Mouse (Mus musculus): ENCODE measurements around the gene Acss1.

The Acss1 gene

DNA sequence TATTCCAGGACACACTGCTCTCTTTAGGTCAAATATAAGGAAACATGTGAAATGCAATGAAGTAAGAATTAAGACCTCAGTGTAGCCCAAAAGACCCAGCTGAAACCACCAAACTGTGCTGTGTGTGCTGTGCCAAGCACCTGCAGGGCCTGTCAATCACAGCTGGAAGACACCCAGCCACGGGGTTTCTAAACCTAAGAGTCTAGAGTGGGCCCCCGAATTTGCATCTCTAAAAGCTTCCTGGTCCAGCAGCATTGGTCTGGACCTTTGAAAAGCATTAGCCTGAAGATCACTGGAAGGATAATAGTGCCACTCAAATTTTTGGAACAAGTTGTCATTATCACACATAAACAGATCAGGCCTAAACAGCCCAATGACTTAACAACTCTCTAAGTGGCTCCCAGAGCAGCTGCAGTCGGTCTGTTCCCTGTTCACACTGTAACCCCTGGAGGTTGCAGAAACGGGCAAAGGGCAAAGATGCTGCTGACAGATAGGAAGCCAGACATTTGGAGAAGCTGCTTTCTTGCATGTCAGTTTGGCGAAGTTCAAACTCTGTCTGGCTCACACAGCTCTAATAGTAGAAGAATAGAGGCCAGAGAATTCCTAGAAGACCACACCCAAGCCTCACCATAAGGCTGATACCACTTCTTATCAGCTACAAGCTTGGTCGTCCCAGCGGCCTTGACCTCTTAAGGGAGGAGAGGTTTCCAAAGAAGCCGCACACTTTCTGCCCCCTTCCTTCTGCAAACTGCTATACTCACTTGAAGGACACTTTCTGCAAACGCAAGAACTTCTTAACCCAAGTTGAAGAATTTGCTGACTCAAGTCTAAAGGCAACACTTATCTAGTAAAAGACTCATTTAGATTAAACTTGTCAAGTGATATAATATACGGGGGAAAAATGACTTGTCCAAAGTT is 2.5 kb downstream of the Acss1 start:
- DNase-seq (ENCODE audit: low spot score): peak; percentile 68

GRCm38 (mm10) chr2:150665006-150665405 is 3.3 kb downstream of the Acss1 start:
- DNase-seq (ENCODE audit: low spot score): no peak

DNA sequence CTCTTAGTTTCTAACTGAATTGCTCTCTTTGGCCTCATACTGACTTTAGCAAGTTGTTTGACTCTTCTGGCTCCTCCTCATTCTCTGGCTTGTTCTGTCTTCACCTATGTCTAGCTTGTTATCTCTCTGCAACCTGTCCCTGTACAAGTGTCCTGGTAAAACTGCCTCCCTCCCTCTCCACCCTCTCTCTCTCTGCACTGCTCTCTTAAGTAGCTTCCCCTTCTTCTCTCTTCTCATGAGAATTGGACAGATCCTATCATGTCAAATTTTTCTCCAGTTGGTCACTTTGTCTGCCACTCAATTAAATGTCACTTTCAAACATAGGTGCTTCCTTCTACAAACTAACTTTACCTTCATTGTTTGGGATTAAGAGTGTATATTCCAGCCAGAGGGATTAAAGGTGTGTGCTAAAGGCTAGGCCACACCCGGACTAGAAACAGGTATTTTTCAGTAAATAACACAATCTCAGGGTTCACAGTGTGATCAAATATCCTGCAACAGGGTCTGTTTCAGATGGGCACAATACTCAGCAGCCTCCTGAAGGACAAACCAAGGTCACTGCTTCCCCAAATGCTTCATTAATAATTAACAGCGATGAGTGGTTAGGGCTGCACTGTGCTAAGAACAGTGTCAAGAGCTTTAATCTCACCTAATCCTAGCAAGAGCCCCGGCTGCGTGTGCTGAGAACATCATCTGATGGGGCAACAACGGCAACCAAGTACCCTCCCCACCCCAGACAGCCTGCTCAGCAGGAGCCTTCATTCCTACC is 4.0 kb downstream of the Acss1 start:
- no peak for DNase-seq (ENCODE audit: low spot score)

- no peak for DNase-seq (ENCODE audit: low spot score)
These were observed 5.0 kb downstream of the Acss1 start for GRCm38 (mm10) chr2:150663255-150663654.

- DNase-seq (ENCODE audit: low spot score): no peak
These were observed 6.3 kb downstream of the Acss1 start for GRCm38 (mm10) chr2:150662007-150662406.

GRCm38 (mm10) chr2:150660668-150661451 is 7.4 kb downstream of the Acss1 start:
- DNase-seq (ENCODE audit: low spot score): no peak

GRCm38 (mm10) chr2:150660049-150660448 is 8.3 kb downstream of the Acss1 start:
- no peak for DNase-seq (ENCODE audit: low spot score)

DNA sequence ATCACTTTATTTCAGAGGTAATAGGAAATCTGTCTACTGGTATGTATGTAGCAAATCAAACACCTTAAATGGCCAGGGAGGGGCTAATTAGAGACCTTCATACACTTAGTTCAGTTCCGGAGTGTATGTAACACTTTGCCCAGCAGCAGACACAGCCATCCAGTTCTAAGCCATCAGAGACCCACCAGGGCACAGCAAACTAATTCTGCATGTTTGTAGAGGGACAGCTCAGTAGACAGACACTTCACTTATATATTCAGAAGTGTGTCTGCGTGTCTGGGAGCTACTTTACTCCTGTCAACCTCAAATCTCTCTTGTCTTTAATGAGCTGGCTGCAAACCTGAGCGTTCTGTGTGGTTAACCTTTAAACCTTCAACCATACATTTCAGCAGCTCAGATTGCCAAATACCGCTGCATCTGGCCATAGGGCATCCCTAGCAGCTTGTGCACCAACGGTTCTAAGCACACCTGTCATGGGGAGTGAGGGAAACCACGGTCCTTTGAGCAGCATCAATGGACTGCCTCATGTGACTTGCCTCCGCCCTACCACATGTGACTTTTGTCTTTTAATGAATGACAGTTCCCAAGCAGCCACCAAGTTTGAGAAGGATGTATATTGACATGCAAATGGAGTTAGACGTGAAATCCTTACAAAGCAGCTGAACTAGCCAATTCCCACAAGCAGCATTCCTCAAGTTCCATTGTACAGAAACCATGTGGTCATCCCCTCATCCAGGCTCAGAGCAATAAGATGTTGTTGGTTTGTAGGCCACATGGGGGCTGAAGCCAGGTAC is 11.1 kb downstream of the Acss1 start:
- DNase-seq (ENCODE audit: low spot score): no peak

GRCm38 (mm10) chr2:150656112-150656511 is 12.2 kb downstream of the Acss1 start:
- DNase-seq (ENCODE audit: low spot score): no peak

GRCm38 (mm10) chr2:150655290-150655689 is 13.0 kb downstream of the Acss1 start:
- DNase-seq (ENCODE audit: low spot score): no peak

GRCm38 (mm10) chr2:150654814-150655213 is 13.5 kb downstream of the Acss1 start:
- no peak for DNase-seq (ENCODE audit: low spot score)

- no peak for DNase-seq (ENCODE audit: low spot score)
These were observed 16.9 kb downstream of the Acss1 start for GRCm38 (mm10) chr2:150651366-150651765.

DNA sequence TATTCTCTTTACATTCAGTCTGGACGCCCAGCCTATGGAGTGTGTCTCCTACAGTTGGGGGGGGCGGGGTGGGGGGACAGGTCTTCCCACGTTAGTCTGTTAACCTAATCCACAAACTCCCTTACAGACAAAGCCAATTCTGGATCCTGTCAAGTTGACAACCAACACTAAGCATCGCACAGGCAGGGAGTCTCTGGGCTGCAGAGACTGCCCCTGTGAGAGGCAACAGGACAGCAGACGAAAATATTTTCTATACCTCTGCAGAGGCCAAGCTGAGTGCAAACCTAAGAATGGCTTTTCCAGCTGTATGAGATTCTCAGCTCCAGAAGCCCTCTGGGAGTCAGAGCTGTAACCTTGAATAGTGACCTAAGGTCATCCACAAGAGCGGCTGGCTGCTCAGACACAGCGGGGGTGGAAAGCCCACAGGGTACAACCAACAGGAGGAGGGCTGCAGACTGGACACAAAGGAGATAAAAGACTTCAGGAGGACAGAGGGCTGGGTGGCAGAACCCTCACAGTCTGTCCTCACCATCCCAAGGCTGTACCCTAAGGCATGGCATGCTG is 17.7 kb downstream of the Acss1 start:
- no peak for DNase-seq (ENCODE audit: low spot score)

- no peak for DNase-seq (ENCODE audit: low spot score)
These were observed 19.9 kb downstream of the Acss1 start for GRCm38 (mm10) chr2:150648300-150648895.

DNA sequence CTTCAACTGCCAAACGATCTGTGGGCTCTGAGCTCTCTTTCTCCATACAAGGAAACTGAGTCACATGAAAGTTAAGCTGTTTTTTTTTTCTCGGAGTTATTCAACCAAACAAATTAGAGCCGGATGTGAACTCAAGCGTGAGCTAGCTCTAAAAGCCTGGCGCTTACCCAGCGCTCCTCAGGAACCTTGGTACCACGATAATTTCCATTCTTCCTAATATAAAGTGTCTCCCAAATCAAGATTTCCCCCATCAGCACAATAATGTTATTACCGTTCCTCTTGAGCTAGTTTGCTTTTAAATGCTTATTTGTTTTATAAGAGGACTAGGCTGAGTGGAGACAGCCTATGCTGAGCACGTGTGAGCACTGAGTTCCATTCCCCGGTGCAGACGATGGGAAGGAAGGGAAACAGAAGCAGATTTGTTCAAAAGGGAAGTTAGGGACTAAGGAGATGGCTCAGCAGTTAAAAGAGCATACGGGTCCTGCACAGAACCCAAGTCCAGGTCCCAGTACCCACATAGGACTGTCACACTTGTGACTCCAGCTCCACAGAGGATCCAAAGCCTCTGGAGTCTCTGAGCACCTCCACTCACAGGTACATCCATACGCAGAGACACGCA is 20.5 kb downstream of the Acss1 start:
- DNase-seq (ENCODE audit: low spot score): no peak

DNA sequence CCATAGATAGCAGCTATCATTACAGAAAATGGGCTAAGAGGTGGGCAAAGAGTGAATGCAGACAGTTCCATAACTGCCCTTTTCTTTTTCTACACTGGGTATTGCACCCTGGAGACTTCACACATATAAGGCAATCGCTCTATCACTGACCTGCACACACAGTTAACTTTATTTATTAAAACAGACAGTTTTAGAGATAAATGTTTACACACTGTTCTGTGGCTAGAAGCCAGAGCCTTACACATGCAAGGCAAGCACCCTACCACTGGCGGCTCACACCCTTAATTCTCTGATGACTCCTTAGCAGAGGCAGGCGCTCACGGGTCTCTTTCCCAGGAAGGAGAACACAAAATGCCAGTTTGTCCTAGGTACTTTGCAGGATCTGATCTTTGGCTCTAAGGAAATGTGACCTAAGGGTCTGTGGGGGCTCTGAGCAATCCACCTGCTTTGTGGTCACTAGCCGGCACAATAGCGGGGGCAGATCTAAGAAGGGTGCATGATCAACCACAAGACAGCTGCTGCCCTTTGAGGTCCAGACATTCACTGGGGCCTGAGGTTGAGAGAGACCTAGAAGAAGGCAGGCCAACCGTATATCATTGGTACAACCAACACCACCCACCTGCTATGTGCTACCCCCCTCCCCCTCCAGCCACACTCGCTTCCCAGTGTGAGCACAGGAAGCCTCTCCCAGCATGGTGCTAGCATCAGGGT is 21.7 kb downstream of the Acss1 start:
- DNase-seq (ENCODE audit: low spot score): no peak

GRCm38 (mm10) chr2:150645225-150645624 is 23.1 kb downstream of the Acss1 start:
- DNase-seq (ENCODE audit: low spot score): no peak

- DNase-seq (ENCODE audit: low spot score): no peak
These were observed 24.4 kb downstream of the Acss1 start for GRCm38 (mm10) chr2:150643726-150644415.

GRCm38 (mm10) chr2:150643166-150643565 is 25.1 kb downstream of the Acss1 start:
- DNase-seq (ENCODE audit: low spot score): no peak

All from ovary, adult 18-20 months (tissue).